Mouse (Mus musculus): ENCODE results near the gene Hist2h2ac. TPM values are rescaled to one million over a fixed set of nuclear protein-coding genes. Genes with fewer than 3 reads are reported as not detected.
A peak's percentile ranks its signal among the peaks of the same experiment; 100 is the strongest.
"Not testable (repeated sequence)": the region's sequence is repeated elsewhere in the genome, so short reads cannot be mapped to it uniquely, and the experiment has no call there.

Gene Hist2h2ac
- polyA plus RNA-seq, 1 experiment, result 28.7 TPM

GRCm38 (mm10) chr3:96219191-96219641 is 1.5 kb downstream of the Hist2h2ac start:
- under 1% methylated on average over 12 of the region's 12 CpGs for whole genome bisulfite sequencing
- Histone ChIP-seq H3K27ac (ENCODE audit: insufficient read depth, low read depth, low read length) (peak overlapping the region; percentile 99), H3K4me1 (ENCODE audit: control insufficient read depth, insufficient read depth, insufficient read length, low read length) (peaks cover 3% of the 10 kb centered on the region; the same call in 1 of the 2 replicates), H3K36me3 (ENCODE audit: control insufficient read depth, insufficient read depth, low read length) (no peaks in the 10 kb centered on the region), H3K4me3 (ENCODE audit: low read depth, low read length) (peak overlapping the region; percentile 62), H3K27me3 (ENCODE audit: control insufficient read depth, insufficient read depth, low read length) (no peaks in the 10 kb centered on the region)
- TF ChIP-seq CTCF (IDR thresholded peaks at IDR 0.05; ENCODE audit: extremely low read depth, insufficient read length, insufficient replicate concordance, low read depth, low read length) (peak; percentile 24; the same call in 1 of the 2 replicates), POLR2A (IDR thresholded peaks at IDR 0.05; ENCODE audit: low read depth, low read length) (no peak)

GRCm38 (mm10) chr3:96209242-96209641 is 11.4 kb downstream of the Hist2h2ac start:
- Histone ChIP-seq H3K4me1 (ENCODE audit: control insufficient read depth, insufficient read depth, insufficient read length, low read length) (no peaks in the 10 kb centered on the region; the same call in 1 of the 2 replicates), H3K27me3 (ENCODE audit: control insufficient read depth, insufficient read depth, low read length) (peaks cover 9% of the 10 kb centered on the region), H3K27ac (ENCODE audit: insufficient read depth, low read depth, low read length) (no peak overlapping the region), H3K4me3 (ENCODE audit: low read depth, low read length) (no peak overlapping the region), H3K36me3 (ENCODE audit: control insufficient read depth, insufficient read depth, low read length) (no peaks in the 10 kb centered on the region)
- WGBS, result 37% methylated on average over 15 of the region's 15 CpGs
- TF ChIP-seq CTCF (IDR thresholded peaks at IDR 0.05; ENCODE audit: extremely low read depth, insufficient read length, insufficient replicate concordance, low read depth, low read length) (peak; percentile 35; the same call in 1 of the 2 replicates), POLR2A (IDR thresholded peaks at IDR 0.05; ENCODE audit: low read depth, low read length) (no peak)

- no peaks in the 10 kb centered on the region for H3K36me3 ChIP-seq (ENCODE audit: control insufficient read depth, insufficient read depth, low read length)
- 64% methylated on average over 3 of the region's 3 CpGs for WGBS
- no peak overlapping the region for H3K4me3 ChIP-seq (ENCODE audit: low read depth, low read length)
- TF ChIP-seq POLR2A (IDR thresholded peaks at IDR 0.05; ENCODE audit: low read depth, low read length) (no peak), CTCF (IDR thresholded peaks at IDR 0.05; ENCODE audit: extremely low read depth, insufficient read length, insufficient replicate concordance, low read depth, low read length) (no peak)
- H3K27me3 ChIP-seq (ENCODE audit: control insufficient read depth, insufficient read depth, low read length), result peaks cover 9% of the 10 kb centered on the region
- H3K27ac ChIP-seq (ENCODE audit: insufficient read depth, low read depth, low read length), result no peak overlapping the region
- H3K4me1 ChIP-seq (ENCODE audit: control insufficient read depth, insufficient read depth, insufficient read length, low read length), result no peaks in the 10 kb centered on the region; the same call in 1 of the 2 replicates
Observed at GRCm38 (mm10) chr3:96207819-96208218, 12.9 kb downstream of the Hist2h2ac start.

GRCm38 (mm10) chr3:96199731-96200130 is 20.9 kb downstream of the Hist2h2ac start:
- H3K27me3 ChIP-seq (ENCODE audit: control insufficient read depth, insufficient read depth, low read length), result no peaks in the 10 kb centered on the region
- no peak overlapping the region for H3K27ac ChIP-seq (ENCODE audit: insufficient read depth, low read depth, low read length)
- H3K4me1 ChIP-seq (ENCODE audit: control insufficient read depth, insufficient read depth, insufficient read length, low read length), result peaks cover 3% of the 10 kb centered on the region; the same call in 1 of the 2 replicates
- WGBS, result 82% methylated on average over 2 of the region's 2 CpGs
- no peaks in the 10 kb centered on the region for H3K36me3 ChIP-seq (ENCODE audit: control insufficient read depth, insufficient read depth, low read length)
- TF ChIP-seq POLR2A (IDR thresholded peaks at IDR 0.05; ENCODE audit: low read depth, low read length) (no peak), CTCF (IDR thresholded peaks at IDR 0.05; ENCODE audit: extremely low read depth, insufficient read length, insufficient replicate concordance, low read depth, low read length) (no peak)
- H3K4me3 ChIP-seq (ENCODE audit: low read depth, low read length), result no peak overlapping the region

- WGBS, result 22% methylated on average over 8 of the region's 8 CpGs
- not testable (repeated sequence) for H3K4me1 ChIP-seq (ENCODE audit: control insufficient read depth, insufficient read depth, insufficient read length, low read length); H3K36me3 ChIP-seq (ENCODE audit: control insufficient read depth, insufficient read depth, low read length); H3K27ac ChIP-seq (ENCODE audit: insufficient read depth, low read depth, low read length); H3K27me3 ChIP-seq (ENCODE audit: control insufficient read depth, insufficient read depth, low read length); H3K4me3 ChIP-seq (ENCODE audit: low read depth, low read length)
Observed at GRCm38 (mm10) chr3:96198601-96199251, 22.0 kb downstream of the Hist2h2ac start.

- peaks cover 3% of the 10 kb centered on the region; the same call in 1 of the 2 replicates for H3K4me1 ChIP-seq (ENCODE audit: control insufficient read depth, insufficient read depth, insufficient read length, low read length)
- TF ChIP-seq POLR2A (IDR thresholded peaks at IDR 0.05; ENCODE audit: low read depth, low read length) (no peak), CTCF (IDR thresholded peaks at IDR 0.05; ENCODE audit: extremely low read depth, insufficient read length, insufficient replicate concordance, low read depth, low read length) (no peak)
- under 1% methylated on average over 6 of the region's 6 CpGs for WGBS
- no peaks in the 10 kb centered on the region for H3K36me3 ChIP-seq (ENCODE audit: control insufficient read depth, insufficient read depth, low read length)
- peak overlapping the region; percentile 49 for H3K4me3 ChIP-seq (ENCODE audit: low read depth, low read length)
- H3K27me3 ChIP-seq (ENCODE audit: control insufficient read depth, insufficient read depth, low read length), result no peaks in the 10 kb centered on the region
- H3K27ac ChIP-seq (ENCODE audit: insufficient read depth, low read depth, low read length), result peak overlapping the region; percentile 21
Observed at GRCm38 (mm10) chr3:96198181-96198580, 22.5 kb downstream of the Hist2h2ac start.

- H3K27ac ChIP-seq (ENCODE audit: insufficient read depth, low read depth, low read length), result peak overlapping the region; percentile 89
Observed at GRCm38 (mm10) chr3:96197129-96197749, 23.4 kb downstream of the Hist2h2ac start.

More at GRCm38 (mm10) chr3:96197129-96197749, 23.4 kb downstream of the Hist2h2ac start:
- Histone ChIP-seq H3K4me1 (ENCODE audit: control insufficient read depth, insufficient read depth, insufficient read length, low read length) (peaks cover 3% of the 10 kb centered on the region; the same call in 1 of the 2 replicates), H3K4me3 (ENCODE audit: low read depth, low read length) (peak overlapping the region; percentile 78), H3K36me3 (ENCODE audit: control insufficient read depth, insufficient read depth, low read length) (no peaks in the 10 kb centered on the region), H3K27me3 (ENCODE audit: control insufficient read depth, insufficient read depth, low read length) (no peaks in the 10 kb centered on the region)
- TF ChIP-seq POLR2A (IDR thresholded peaks at IDR 0.05; ENCODE audit: low read depth, low read length) (peak; percentile 83), CTCF (IDR thresholded peaks at IDR 0.05; ENCODE audit: extremely low read depth, insufficient read length, insufficient replicate concordance, low read depth, low read length) (no peak)
- under 1% methylated on average over 50 of the region's 50 CpGs for WGBS
